Mouse (Mus musculus) forebrain, embryonic 11.5 days (tissue): ENCODE results near the gene Stxbp6. TPM values are rescaled to one million over a fixed set of nuclear protein-coding genes. Genes with fewer than 3 reads are reported as not detected.

Experiments
- ATAC-seq: fragments of 200-750 bp; cut with Nextera tagmentation; replicated peaks from 2 replicates; pipeline ENCODE4 v1.8.0; 2017; ENCODE audit warnings: moderate TSS enrichment; ENCODE audit not compliant: low FRiP score
- DNase-seq: peaks from one replicate; pipeline ENCODE4 v3.0.0-alpha.2; 2017; ENCODE audit warnings: low spot score
- H3K27ac ChIP-seq: fragments of 300-500 bp; sonication (generic); 2 replicates; pipeline ENCODE4 v1.5.1; 2014; ENCODE audit warnings: low read depth, low read length
- H3K27me3 ChIP-seq: fragments of 300-500 bp; sonication (generic); 2 replicates; pipeline ENCODE4 v1.6.1; 2014; ENCODE audit warnings: mild to moderate bottlenecking, low read length, mixed read lengths; ENCODE audit not compliant: control insufficient read depth, insufficient read depth
- H3K36me3 ChIP-seq: fragments of 300-500 bp; sonication (generic); 2 replicates; pipeline ENCODE4 v1.6.1; 2014; ENCODE audit warnings: mild to moderate bottlenecking, low read length, moderate library complexity, mixed read lengths; ENCODE audit not compliant: control insufficient read depth, insufficient read depth
- H3K4me1 ChIP-seq: fragments of 300-500 bp; sonication (generic); replicated peaks from 2 replicates; pipeline ENCODE4 v1.6.1; 2014; ENCODE audit warnings: low read length, mixed read lengths; ENCODE audit not compliant: control insufficient read depth, insufficient read depth
- H3K4me2 ChIP-seq: fragments of 300-500 bp; sonication (generic); 2 replicates; pipeline ENCODE4 v1.6.1; 2014; ENCODE audit warnings: low read depth, mild to moderate bottlenecking, low read length, moderate library complexity, mixed read lengths; ENCODE audit not compliant: severe bottlenecking
- H3K4me3 ChIP-seq: fragments of 300-500 bp; sonication (generic); 2 replicates; pipeline ENCODE4 v1.5.1; 2014; ENCODE audit warnings: low read depth, low read length
- H3K9ac ChIP-seq: fragments of 300-500 bp; sonication (generic); 2 replicates; pipeline ENCODE4 v1.6.1; 2014; ENCODE audit warnings: low read length
- H3K9me3 ChIP-seq: fragments of 300-500 bp; sonication (generic); 2 replicates; pipeline ENCODE4 v1.6.1; 2016; ENCODE audit warnings: low read length, mixed read lengths; ENCODE audit not compliant: control insufficient read depth
- WGBS: fragments of 180-500 bp; shearing (Covaris S2); extraction: QIAGEN DNeasy Blood & Tissue Kit; methylation state at CpG from one replicate; pipeline ENCODE4 v1.1.7; 2014; 5-methylcytosine and 5-hydroxymethylcytosine counted together
- polyA plus RNA-seq: library from polyadenylated mRNA; unstranded; fragments of >200 nt; fragmentation: Nextera tagmentation; extraction: Ambion mirVana; gene quantifications from 2 replicates; pipeline ENCODE4 v1.2.1, GENCODE M21; 2014

Stxbp6 gene
- polyA plus RNA-seq, 1 experiment from 2014 or later: 18.3 TPM

GRCm38 (mm10) chr12:44872697-44873096 is 201.8 kb downstream of the Stxbp6 start:
- ATAC-seq: no peak

GRCm38 (mm10) chr12:44865442-44865841 is 209.1 kb downstream of the Stxbp6 start:
- no peak overlapping the region for H3K27ac ChIP-seq
- H3K9ac ChIP-seq: no peak overlapping the region
- H3K4me2 ChIP-seq: no peak overlapping the region
- ATAC-seq (no peak), DNase-seq (no peak)
- no peaks in the 10 kb centered on the region for H3K9me3 ChIP-seq
- H3K36me3 ChIP-seq: no peaks in the 10 kb centered on the region
- 90% methylated on average over 3 of the region's 3 CpGs for WGBS
- no peaks in the 10 kb centered on the region for H3K4me1 ChIP-seq
- H3K27me3 ChIP-seq: no peaks in the 10 kb centered on the region
- no peak overlapping the region for H3K4me3 ChIP-seq

More at GRCm38 (mm10) chr12:44872697-44873096, 201.8 kb downstream of the Stxbp6 start:
- no peaks in the 10 kb centered on the region for H3K9me3 ChIP-seq
- H3K36me3 ChIP-seq: no peaks in the 10 kb centered on the region
- 80% methylated on average over 2 of the region's 2 CpGs for WGBS
- H3K27ac ChIP-seq: no peak overlapping the region
- no peak overlapping the region for H3K9ac ChIP-seq
- no peaks in the 10 kb centered on the region for H3K27me3 ChIP-seq
- H3K4me3 ChIP-seq: no peak overlapping the region
- H3K4me1 ChIP-seq: no peaks in the 10 kb centered on the region
- H3K4me2 ChIP-seq: no peak overlapping the region
- DNase-seq: no peak

- WGBS: 74% methylated on average over 5 of the region's 5 CpGs
- Histone ChIP-seq H3K36me3 (no peaks in the 10 kb centered on the region), H3K9ac (no peak overlapping the region), H3K4me3 (no peak overlapping the region), H3K27ac (no peak overlapping the region), H3K4me2 (no peak overlapping the region), H3K9me3 (no peaks in the 10 kb centered on the region), H3K4me1 (no peaks in the 10 kb centered on the region), H3K27me3 (no peaks in the 10 kb centered on the region)
- no peak for ATAC-seq
- DNase-seq: no peak
These were observed 215.1 kb downstream of the Stxbp6 start for GRCm38 (mm10) chr12:44859454-44859853.

GRCm38 (mm10) chr12:44858110-44858885 is 216.2 kb downstream of the Stxbp6 start:
- peak; percentile 56 for DNase-seq
- H3K27ac ChIP-seq: no peak overlapping the region
- no peak overlapping the region for H3K9ac ChIP-seq
- no peak overlapping the region for H3K4me3 ChIP-seq
- H3K4me1 ChIP-seq: no peaks in the 10 kb centered on the region
- H3K36me3 ChIP-seq: no peaks in the 10 kb centered on the region
- H3K9me3 ChIP-seq: no peaks in the 10 kb centered on the region
- no peaks in the 10 kb centered on the region for H3K27me3 ChIP-seq
- ATAC-seq: peak; percentile 53
- WGBS: 62% methylated on average over 4 of the region's 4 CpGs
- no peak overlapping the region for H3K4me2 ChIP-seq

- no peak overlapping the region for H3K4me3 ChIP-seq
- H3K9me3 ChIP-seq: no peaks in the 10 kb centered on the region
- H3K27me3 ChIP-seq: no peaks in the 10 kb centered on the region
- H3K36me3 ChIP-seq: no peaks in the 10 kb centered on the region
- H3K4me2 ChIP-seq: no peak overlapping the region
- 71% methylated on average over 1 of the region's 1 CpGs for WGBS
- ATAC-seq (no peak), DNase-seq (no peak)
- H3K4me1 ChIP-seq: no peaks in the 10 kb centered on the region
- no peak overlapping the region for H3K9ac ChIP-seq
- H3K27ac ChIP-seq: no peak overlapping the region
These were observed 222.5 kb downstream of the Stxbp6 start for GRCm38 (mm10) chr12:44852024-44852423.

GRCm38 (mm10) chr12:44850516-44850915 is 224.0 kb downstream of the Stxbp6 start:
- Histone ChIP-seq H3K9me3 (no peaks in the 10 kb centered on the region), H3K36me3 (no peaks in the 10 kb centered on the region), H3K4me2 (no peak overlapping the region), H3K27me3 (no peaks in the 10 kb centered on the region), H3K4me3 (no peak overlapping the region), H3K9ac (no peak overlapping the region), H3K4me1 (no peaks in the 10 kb centered on the region), H3K27ac (no peak overlapping the region)
- ATAC-seq: no peak
- no peak for DNase-seq
- 71% methylated on average over 1 of the region's 1 CpGs for WGBS

- H3K9me3 ChIP-seq: no peaks in the 10 kb centered on the region
- no peaks in the 10 kb centered on the region for H3K4me1 ChIP-seq
- H3K4me2 ChIP-seq: no peak overlapping the region
- no peak overlapping the region for H3K27ac ChIP-seq
- no peak overlapping the region for H3K4me3 ChIP-seq
- no peaks in the 10 kb centered on the region for H3K36me3 ChIP-seq
- H3K9ac ChIP-seq: no peak overlapping the region
- H3K27me3 ChIP-seq: no peaks in the 10 kb centered on the region
- WGBS: 63% methylated on average over 3 of the region's 3 CpGs
- DNase-seq (peak; percentile 59), ATAC-seq (peak; percentile 83)
These were observed 225.9 kb downstream of the Stxbp6 start for GRCm38 (mm10) chr12:44848483-44849221.

GRCm38 (mm10) chr12:44840585-44840984 is 233.9 kb downstream of the Stxbp6 start:
- WGBS: 72% methylated on average over 2 of the region's 2 CpGs
- ATAC-seq: no peak
- H3K4me1 ChIP-seq: peaks cover 5% of the 10 kb centered on the region; the same call in 1 of the 2 replicates
- H3K27ac ChIP-seq: no peak overlapping the region
- H3K9me3 ChIP-seq: no peaks in the 10 kb centered on the region
- DNase-seq: no peak
- H3K9ac ChIP-seq: no peak overlapping the region
- no peaks in the 10 kb centered on the region for H3K36me3 ChIP-seq
- H3K27me3 ChIP-seq: no peaks in the 10 kb centered on the region
- no peak overlapping the region for H3K4me3 ChIP-seq
- H3K4me2 ChIP-seq: no peak overlapping the region
